Mouse (Mus musculus) CD8-positive naive resting alpha-beta T cell, adult 2 months (primary cell): Measurements from ENCODE around the gene Smpd3.
"Not testable (repeated sequence)": the region's sequence is repeated elsewhere in the genome, so short reads cannot be mapped to it uniquely, and the experiment has no call there.

Source experiments
- DNase-seq, 2 experiments: peaks; one replicate each; pipeline ENCODE4 v3.0.0; 2022; ENCODE audit warnings: low read depth in 2 of 2, low spot score in 2 of 2

Gene Smpd3

GRCm38 (mm10) chr8:106326624-106327023, 11.2 kb downstream of the Smpd3 start:
- DNase-seq = no peak

- no peak for DNase-seq
These were observed 16.4 kb downstream of the Smpd3 start for GRCm38 (mm10) chr8:106321434-106321833.

GRCm38 (mm10) chr8:106320002-106320401, 17.8 kb downstream of the Smpd3 start:
- no peak for DNase-seq

GRCm38 (mm10) chr8:106317091-106317490, 20.7 kb downstream of the Smpd3 start:
- no peak for DNase-seq

- no peak for DNase-seq
These were observed 21.3 kb downstream of the Smpd3 start for GRCm38 (mm10) chr8:106316506-106316905.

GRCm38 (mm10) chr8:106315402-106316187, 22.2 kb downstream of the Smpd3 start:
- no peak for DNase-seq

- DNase-seq = no peak
These were observed 24.0 kb downstream of the Smpd3 start for GRCm38 (mm10) chr8:106313799-106314198.

GRCm38 (mm10) chr8:106313120-106313737, 24.6 kb downstream of the Smpd3 start:
- DNase-seq = no peak

- no peak for DNase-seq
These were observed 25.8 kb downstream of the Smpd3 start for GRCm38 (mm10) chr8:106311967-106312366.

GRCm38 (mm10) chr8:106310026-106310652, 27.6 kb downstream of the Smpd3 start:
- no peak for DNase-seq

- DNase-seq = not testable (repeated sequence)
These were observed 29.6 kb downstream of the Smpd3 start for GRCm38 (mm10) chr8:106308082-106308786.

- DNase-seq = no peak
These were observed 30.2 kb downstream of the Smpd3 start for GRCm38 (mm10) chr8:106307586-106307985.

GRCm38 (mm10) chr8:106306711-106307248, 31.0 kb downstream of the Smpd3 start:
- not testable (repeated sequence) for DNase-seq

GRCm38 (mm10) chr8:106306076-106306475, 31.7 kb downstream of the Smpd3 start:
- DNase-seq = no peak

- DNase-seq = no peak
These were observed 32.5 kb downstream of the Smpd3 start for GRCm38 (mm10) chr8:106305301-106305700.

GRCm38 (mm10) chr8:106304321-106304720, 33.5 kb downstream of the Smpd3 start:
- DNase-seq = no peak

- DNase-seq = no peak
These were observed 36.8 kb downstream of the Smpd3 start for GRCm38 (mm10) chr8:106300739-106301715.

- no peak for DNase-seq
These were observed 38.1 kb downstream of the Smpd3 start for GRCm38 (mm10) chr8:106299686-106300085.

- DNase-seq = no peak
These were observed 38.9 kb downstream of the Smpd3 start for GRCm38 (mm10) chr8:106298846-106299245.

- no peak for DNase-seq
These were observed 39.5 kb downstream of the Smpd3 start for GRCm38 (mm10) chr8:106298261-106298660.
